Mouse (Mus musculus) B cell, adult 2 months (primary cell): Measurements from ENCODE around the gene Defb11.
"Not testable (repeated sequence)": the region's sequence is repeated elsewhere in the genome, so short reads cannot be mapped to it uniquely, and the experiment has no call there.

Experiments
- DNase-seq, 2 experiments: peaks; one replicate each; pipeline ENCODE4 v3.0.0; 2022

Gene Defb11

DNA sequence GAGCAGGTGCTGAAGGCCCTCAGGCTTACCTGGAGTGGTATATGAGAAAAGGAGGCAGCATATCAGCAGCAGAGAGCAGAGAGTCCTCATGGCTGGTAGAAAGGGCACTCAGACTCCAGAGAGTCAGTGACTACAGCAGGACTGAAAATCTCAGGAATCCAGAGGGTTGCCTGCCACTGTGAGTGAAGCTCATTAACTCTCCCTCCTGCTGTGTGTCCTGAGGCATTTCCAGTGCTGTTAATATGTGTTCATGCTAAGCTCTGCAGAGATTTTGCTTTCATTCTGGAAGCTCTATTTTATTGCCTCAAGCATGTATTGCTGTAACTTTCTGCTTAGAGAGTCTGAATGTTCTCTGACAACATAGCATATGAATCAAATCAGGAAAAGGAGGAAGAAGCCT, at the start of gene Defb11:
Defb11 (minus strand) TSS at position 123 of the 400 bp plus-strand sequence.
- DNase-seq: not testable (repeated sequence)

DNA sequence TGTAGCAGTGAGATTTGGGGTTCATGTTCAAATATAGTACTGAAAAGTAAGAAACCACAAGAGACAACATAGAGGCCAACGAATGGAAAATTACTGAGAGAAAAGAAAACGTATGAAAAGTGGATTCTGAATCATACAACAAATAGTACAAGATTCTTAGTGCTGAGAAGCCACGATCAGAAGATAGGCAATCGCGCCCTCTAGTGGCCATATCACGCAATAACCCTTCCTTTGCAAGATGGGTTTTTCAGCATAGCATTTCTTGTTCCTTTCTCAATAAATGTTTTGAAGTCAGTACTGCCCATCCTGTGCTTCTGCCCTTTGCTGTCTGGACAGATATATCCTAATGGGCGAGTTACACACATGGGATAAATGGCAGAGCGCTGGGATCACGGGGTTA, 49.1 kb upstream of the Defb11 start:
- DNase-seq: peak; percentile 10 to 13

DNA sequence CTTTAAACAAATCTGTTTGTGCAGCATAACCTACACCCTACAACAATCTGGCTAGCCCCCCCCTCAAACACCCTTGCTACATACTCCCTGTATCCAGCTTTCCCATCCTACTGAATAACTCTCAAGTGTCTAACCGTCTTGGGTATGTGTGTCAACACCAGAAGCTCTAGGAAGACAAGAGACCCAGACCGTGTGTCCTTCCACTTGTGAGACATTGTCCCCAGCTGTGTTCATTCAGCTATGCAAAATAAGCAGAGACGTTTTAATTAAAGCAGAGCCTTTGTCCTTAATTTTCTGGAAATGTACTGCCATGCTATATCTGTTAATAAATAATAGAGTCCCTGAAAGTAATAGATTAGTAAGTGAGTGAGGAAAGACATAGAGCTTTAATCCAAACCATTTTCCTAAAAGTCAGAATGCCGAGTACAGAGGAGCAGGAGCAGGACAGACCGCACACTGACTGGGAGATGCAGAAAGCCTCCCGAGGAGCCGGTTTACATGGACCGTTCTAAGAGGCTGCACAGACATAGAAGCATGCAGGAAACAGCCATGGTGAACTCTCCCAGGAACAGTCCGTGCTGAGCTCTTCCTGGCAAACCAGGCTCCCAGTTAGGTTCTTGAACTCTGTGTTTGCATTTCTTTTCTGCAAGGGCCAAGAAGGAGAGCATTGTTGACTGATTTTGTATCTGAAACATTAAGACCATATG, 41.3 kb upstream of the Defb11 start:
- DNase-seq: no peak

DNA sequence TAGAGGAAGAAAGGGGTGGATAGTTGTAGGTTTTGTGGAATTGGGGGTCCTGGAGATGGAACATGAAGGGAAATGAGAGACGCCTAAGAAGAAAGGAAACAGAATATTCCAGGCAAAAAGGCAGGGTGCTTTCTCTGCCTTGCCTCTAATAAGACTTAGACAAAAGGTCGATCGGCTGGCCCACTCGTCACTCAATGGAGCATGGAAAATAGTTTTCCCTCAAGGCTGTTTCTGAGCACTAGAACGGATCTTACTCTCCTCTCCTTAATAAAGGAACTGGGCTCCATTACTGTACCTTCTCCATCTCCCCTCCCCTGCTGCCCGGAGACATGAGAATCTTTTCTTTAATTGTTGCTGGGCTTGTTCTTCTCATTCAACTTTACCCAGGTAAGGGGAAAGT, 40.2 kb upstream of the Defb11 start, which contains the start of gene Defb13:
Defb13 (plus strand) TSS at position 301 of the 400 bp plus-strand sequence.
- DNase-seq: no peak

DNA sequence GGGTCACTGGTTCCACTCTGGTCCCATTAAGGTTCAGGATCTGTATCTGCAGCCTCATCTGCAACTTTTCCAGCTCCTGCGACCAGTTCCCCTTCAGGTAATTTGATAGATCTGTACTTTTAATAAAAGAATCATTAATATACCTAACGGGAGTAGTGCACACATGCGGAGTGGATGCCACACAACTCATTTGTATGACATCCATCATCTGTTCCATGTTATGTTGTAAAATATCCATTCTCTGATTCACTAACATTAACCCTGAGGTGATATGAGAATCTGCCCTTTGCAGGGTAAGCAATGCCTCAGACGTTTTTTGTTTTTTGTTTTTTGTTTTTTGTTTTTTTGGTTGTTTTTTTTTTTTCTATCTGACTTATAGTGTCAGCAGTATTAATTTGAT, 31.8 kb upstream of the Defb11 start, which contains the start of gene Defb35:
Defb35 (plus strand) TSS at position 301 of the 400 bp plus-strand sequence.
- DNase-seq: not testable (repeated sequence)

DNA sequence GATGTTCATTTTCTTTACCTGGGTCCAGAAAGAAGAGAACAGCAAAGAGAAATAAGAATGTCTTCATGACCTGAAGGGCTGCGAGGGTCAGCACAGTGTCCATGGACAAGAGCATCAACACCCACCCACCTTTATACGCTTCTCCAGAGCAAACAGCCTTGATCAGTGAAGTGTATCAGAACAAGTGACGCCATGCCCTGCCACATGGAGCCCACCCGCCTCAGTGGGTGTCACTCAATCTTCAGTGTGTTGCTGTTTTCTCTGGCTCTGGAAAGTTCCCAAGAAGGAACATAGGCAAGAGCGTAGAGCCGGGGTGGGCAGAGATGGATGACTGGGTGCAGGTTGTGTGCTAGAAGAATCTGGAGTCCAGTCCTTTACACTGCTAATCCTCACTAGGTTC, 26.4 kb upstream of the Defb11 start, which contains the start of gene Defb15:
Defb15 (minus strand) TSS at position 101 of the 400 bp plus-strand sequence.
- no peak for DNase-seq

DNA sequence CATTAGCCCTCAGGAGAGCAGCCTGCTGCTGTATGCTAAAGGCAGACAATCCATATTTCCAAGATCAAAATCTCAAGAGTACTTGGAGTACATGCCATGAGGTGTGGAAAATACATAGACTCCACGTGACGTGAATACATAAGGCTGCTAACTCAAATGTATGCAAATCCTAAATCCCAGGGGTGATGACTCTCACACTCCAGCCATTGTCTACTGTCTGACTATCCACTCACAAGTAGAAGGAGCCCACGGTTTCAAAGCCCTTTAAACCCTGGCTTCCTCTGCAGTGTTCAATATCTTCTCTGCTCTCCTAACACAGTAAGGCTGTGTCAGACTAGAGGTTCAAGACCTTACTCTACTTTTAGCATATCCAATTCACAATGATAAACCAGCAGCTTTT, 24.5 kb upstream of the Defb11 start:
- DNase-seq: not testable (repeated sequence)

DNA sequence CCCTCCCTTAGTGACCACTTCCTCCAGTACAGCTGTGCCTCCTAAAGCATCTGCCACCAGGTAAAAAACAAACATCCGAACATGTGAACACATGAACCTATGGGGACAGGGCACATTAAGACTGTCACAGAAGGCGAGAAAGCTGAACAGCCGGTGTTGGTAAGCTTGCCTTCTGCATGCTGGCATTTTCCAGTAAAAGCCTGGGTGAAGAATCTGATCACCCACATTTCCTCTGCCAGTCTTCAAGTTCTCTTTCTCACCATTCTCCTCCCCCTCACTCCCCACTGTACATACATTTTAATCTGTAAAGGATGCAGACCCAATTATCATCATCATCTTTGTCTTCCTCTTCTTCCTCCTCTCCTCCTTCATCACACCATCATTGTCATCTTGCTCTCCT, 9.4 kb upstream of the Defb11 start:
- DNase-seq: no peak

DNA sequence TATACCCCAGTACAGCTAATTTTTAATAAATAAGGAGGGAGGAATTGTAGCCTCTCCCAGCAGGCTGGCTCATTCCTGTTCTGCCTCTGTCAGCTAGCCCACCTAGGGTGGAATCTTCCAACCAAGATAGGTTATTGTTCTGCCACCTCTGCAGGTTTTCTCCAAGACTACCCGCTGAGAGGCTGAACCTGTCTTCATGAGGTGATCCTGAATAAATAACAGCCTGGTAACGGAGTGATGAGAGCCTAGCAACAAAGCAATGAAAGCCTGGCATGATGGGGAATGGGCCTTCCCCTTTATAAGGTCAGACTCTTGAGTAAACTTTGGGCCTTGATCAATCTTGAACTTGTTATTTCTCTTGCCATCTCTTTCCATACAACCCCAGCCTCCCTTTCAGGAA, 6.3 kb upstream of the Defb11 start:
- DNase-seq: no peak

DNA sequence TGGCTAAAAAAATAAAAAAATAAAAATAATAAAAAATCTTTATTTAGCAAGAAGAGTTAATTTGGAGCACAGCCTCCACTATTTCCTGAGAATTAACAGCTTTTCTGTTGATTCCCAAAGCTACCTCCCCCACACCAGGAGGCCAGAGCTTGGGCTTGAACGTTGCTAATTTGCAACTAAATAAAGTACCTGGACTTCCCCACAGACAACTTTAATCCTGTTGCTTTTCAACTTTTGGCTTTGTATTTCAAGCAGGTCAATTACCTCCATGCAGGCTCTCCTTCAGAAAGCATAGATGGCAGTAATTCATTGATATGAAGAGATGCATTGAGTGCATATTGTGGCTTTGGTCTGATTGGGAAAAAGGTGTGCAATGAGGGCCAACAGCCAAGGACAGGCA, 5.7 kb upstream of the Defb11 start:
- DNase-seq: no peak

DNA sequence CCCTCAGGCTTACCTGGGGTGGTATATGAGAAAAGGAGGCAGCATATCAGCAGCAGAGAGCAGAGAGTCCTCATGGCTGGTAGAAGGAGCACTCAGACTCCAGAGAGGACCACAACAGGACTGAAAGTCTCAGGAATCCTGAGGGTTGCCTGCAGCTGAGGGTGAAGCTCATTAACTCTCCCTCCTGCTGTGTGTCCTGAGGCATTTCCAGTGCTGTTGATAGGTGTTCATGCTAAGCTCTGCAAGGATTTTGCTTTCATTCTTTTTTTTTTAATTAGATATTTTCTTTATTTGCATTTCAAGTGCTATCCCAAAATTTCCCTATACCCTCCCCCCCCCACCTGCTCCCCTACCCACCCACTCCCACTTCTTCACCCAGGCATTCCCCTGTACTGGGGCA, 20.9 kb downstream of the Defb11 start, which contains the start of gene Defb9:
Defb9 (minus strand) TSS at position 101 of the 400 bp plus-strand sequence.
- DNase-seq: not testable (repeated sequence)

DNA sequence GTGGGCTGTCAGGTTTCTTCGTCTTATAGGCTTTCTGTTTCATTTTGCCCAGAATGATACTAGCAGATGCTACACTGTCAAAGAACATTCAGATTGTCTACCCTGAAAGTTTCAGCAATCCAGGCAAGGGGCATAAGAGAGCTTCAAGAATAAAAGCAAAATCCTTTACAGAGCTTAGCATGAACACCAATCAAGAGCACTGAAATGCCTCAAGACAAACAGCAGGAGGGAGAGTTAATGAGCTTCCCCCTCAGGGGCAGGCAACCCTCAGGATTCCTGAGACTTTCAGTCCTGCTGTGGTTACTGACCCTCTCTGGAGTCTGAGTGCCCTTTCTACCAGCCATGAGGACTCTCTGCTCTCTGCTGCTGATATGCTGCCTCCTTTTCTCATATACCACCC, 47.6 kb downstream of the Defb11 start, which contains the start of gene Defb10:
Defb10 (plus strand) TSS at position 316 of the 400 bp plus-strand sequence.
- not testable (repeated sequence) for DNase-seq
